Mouse (Mus musculus): ENCODE results near the gene Nedd1. TPM values are rescaled to one million over a fixed set of nuclear protein-coding genes. Genes with fewer than 3 reads are reported as not detected.

Gene Nedd1
- polyA plus RNA-seq (2015; fragmentation: Nextera tagmentation; extraction: Ambion mirVana), result 16.7 and 18.8 TPM in 2 replicates

- Histone ChIP-seq H3K9ac (replicated peaks) (peak within 1 kb of the TSS; percentile 98), H3K27me3 (ENCODE audit: insufficient read depth, low read length) (no peaks in the 10 kb centered on the region), H3K9me3 (ENCODE audit: low read length) (no peaks in the 10 kb centered on the region), H3K36me3 (replicated peaks; ENCODE audit: insufficient read depth, low read length) (peaks cover 15% of the 10 kb centered on the region; the same call in 1 of the 2 replicates), H3K27ac (ENCODE audit: low read depth) (peak within 1 kb of the TSS; percentile 98), H3K4me1 (ENCODE audit: insufficient read depth) (peaks cover 11% of the 10 kb centered on the region; the same call in 1 of the 2 replicates), H3K4me3 (ENCODE audit: low read depth, low read length) (peak within 1 kb of the TSS; percentile 97), H3K4me2 (ENCODE audit: low read depth, low read length) (peak within 1 kb of the TSS; percentile 94)
- whole genome bisulfite sequencing (ENCODE audit: insufficient replicate concordance), result 2% methylated on average over 57 of the region's 57 CpGs
- TF ChIP-seq CTCF (IDR thresholded peaks at IDR 0.05; ENCODE audit: low read depth) (no peak), EP300 (IDR thresholded peaks at IDR 0.05; ENCODE audit: low read depth) (peak; percentile 47; the same call in 1 of the 2 replicates)
- peak; percentile 94 for ATAC-seq
- peak; percentile 98 for DNase-seq
Observed at GRCm38 (mm10) chr10:92721771-92722619, at the start of gene Nedd1. Gene Nedd1, minus strand, starts transcription at chr10:92722420.

- no peaks in the 10 kb centered on the region for H3K36me3 ChIP-seq (replicated peaks; ENCODE audit: insufficient read depth, low read length)
- no peaks in the 10 kb centered on the region for H3K27me3 ChIP-seq (ENCODE audit: insufficient read depth, low read length)
- H3K27ac ChIP-seq (ENCODE audit: low read depth), result no peak overlapping the region
- H3K4me3 ChIP-seq (ENCODE audit: low read depth, low read length), result no peak overlapping the region
- no peaks in the 10 kb centered on the region for H3K4me1 ChIP-seq (ENCODE audit: insufficient read depth)
- no peak overlapping the region for H3K4me2 ChIP-seq (ENCODE audit: low read depth, low read length)
- no peak overlapping the region for H3K9ac ChIP-seq (replicated peaks)
- DNase-seq (no peak), ATAC-seq (no peak)
- 86% methylated on average over 5 of the region's 5 CpGs for WGBS (ENCODE audit: insufficient replicate concordance)
- TF ChIP-seq EP300 (IDR thresholded peaks at IDR 0.05; ENCODE audit: low read depth), result no peak
- TF ChIP-seq CTCF (IDR thresholded peaks at IDR 0.05; ENCODE audit: low read depth), result no peak
- H3K9me3 ChIP-seq (ENCODE audit: low read length), result no peaks in the 10 kb centered on the region
Observed at GRCm38 (mm10) chr10:92754359-92754758, 32.1 kb upstream of the Nedd1 start.

GRCm38 (mm10) chr10:92730339-92730738 is 8.1 kb upstream of the Nedd1 start:
- no peak for ATAC-seq

DNA sequence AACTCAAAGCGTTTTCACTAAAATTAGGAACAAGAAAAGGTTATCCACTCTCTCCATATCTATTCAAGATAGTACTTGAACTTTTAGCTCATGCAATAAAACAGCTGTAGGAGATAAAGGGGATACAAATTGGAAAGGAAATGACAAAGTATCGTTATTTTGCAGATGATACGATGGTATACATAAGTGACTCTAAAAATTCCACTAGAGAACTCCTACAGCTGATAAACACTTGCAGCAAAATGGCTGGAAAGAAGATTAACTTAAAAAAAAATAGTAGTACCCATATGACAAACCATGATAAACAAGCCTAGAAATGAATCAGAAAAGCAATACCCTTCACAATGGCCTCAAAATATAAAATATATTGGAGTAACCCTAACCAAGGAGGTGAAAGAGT is 6.5 kb upstream of the Nedd1 start:
- ATAC-seq, result no peak
- H3K27me3 ChIP-seq (ENCODE audit: insufficient read depth, low read length), result no peaks in the 10 kb centered on the region

More at GRCm38 (mm10) chr10:92730339-92730738, 8.1 kb upstream of the Nedd1 start:
- Histone ChIP-seq H3K9ac (replicated peaks) (no peak overlapping the region), H3K4me1 (ENCODE audit: insufficient read depth) (no peaks in the 10 kb centered on the region), H3K36me3 (replicated peaks; ENCODE audit: insufficient read depth, low read length) (no peaks in the 10 kb centered on the region), H3K4me3 (ENCODE audit: low read depth, low read length) (no peak overlapping the region), H3K4me2 (ENCODE audit: low read depth, low read length) (no peak overlapping the region), H3K27ac (ENCODE audit: low read depth) (no peak overlapping the region), H3K27me3 (ENCODE audit: insufficient read depth, low read length) (no peaks in the 10 kb centered on the region), H3K9me3 (ENCODE audit: low read length) (no peaks in the 10 kb centered on the region)
- DNase-seq, result no peak
- TF ChIP-seq EP300 (IDR thresholded peaks at IDR 0.05; ENCODE audit: low read depth), result no peak
- no peak for TF ChIP-seq CTCF (IDR thresholded peaks at IDR 0.05; ENCODE audit: low read depth)
- 61% methylated on average over 3 of the region's 3 CpGs for WGBS (ENCODE audit: insufficient replicate concordance)

GRCm38 (mm10) chr10:92722620-92722988 is 384 bp upstream of the Nedd1 start:
- H3K9ac ChIP-seq (replicated peaks), result peak overlapping the region; percentile 98; the same call in 1 of the 2 replicates
- H3K4me3 ChIP-seq (ENCODE audit: low read depth, low read length), result peak overlapping the region; percentile 97
- DNase-seq (no peak), ATAC-seq (no peak)
- H3K27ac ChIP-seq (ENCODE audit: low read depth), result peak overlapping the region; percentile 98
- TF ChIP-seq EP300 (IDR thresholded peaks at IDR 0.05; ENCODE audit: low read depth), result no peak
- 0 out of 2 replicates have a peak, but pooled peaks have one; percentile 2 for TF ChIP-seq CTCF (IDR thresholded peaks at IDR 0.05; ENCODE audit: low read depth)
- H3K27me3 ChIP-seq (ENCODE audit: insufficient read depth, low read length), result no peaks in the 10 kb centered on the region
- WGBS (ENCODE audit: insufficient replicate concordance), result 27% methylated on average over 5 of the region's 5 CpGs
- H3K9me3 ChIP-seq (ENCODE audit: low read length), result no peaks in the 10 kb centered on the region
- peaks cover 11% of the 10 kb centered on the region; the same call in 1 of the 2 replicates for H3K4me1 ChIP-seq (ENCODE audit: insufficient read depth)
- peak overlapping the region; percentile 94 for H3K4me2 ChIP-seq (ENCODE audit: low read depth, low read length)
- H3K36me3 ChIP-seq (replicated peaks; ENCODE audit: insufficient read depth, low read length), result peaks cover 12% of the 10 kb centered on the region; the same call in 1 of the 2 replicates

More for the DNA sequence above, 6.5 kb upstream of the Nedd1 start:
- no peak overlapping the region for H3K4me3 ChIP-seq (ENCODE audit: low read depth, low read length)
- H3K4me2 ChIP-seq (ENCODE audit: low read depth, low read length), result no peak overlapping the region
- H3K27ac ChIP-seq (ENCODE audit: low read depth), result no peak overlapping the region
- WGBS (ENCODE audit: insufficient replicate concordance), result 64% methylated on average over 3 of the region's 3 CpGs
- H3K9ac ChIP-seq (replicated peaks), result no peak overlapping the region
- no peaks in the 10 kb centered on the region for H3K36me3 ChIP-seq (replicated peaks; ENCODE audit: insufficient read depth, low read length)
- DNase-seq, result no peak
- TF ChIP-seq EP300 (IDR thresholded peaks at IDR 0.05; ENCODE audit: low read depth), result no peak
- no peak for TF ChIP-seq CTCF (IDR thresholded peaks at IDR 0.05; ENCODE audit: low read depth)
- no peaks in the 10 kb centered on the region for H3K4me1 ChIP-seq (ENCODE audit: insufficient read depth)
- no peaks in the 10 kb centered on the region for H3K9me3 ChIP-seq (ENCODE audit: low read length)

- H3K27me3 ChIP-seq (ENCODE audit: insufficient read depth, low read length), result no peaks in the 10 kb centered on the region
- H3K4me1 ChIP-seq (ENCODE audit: insufficient read depth), result no peaks in the 10 kb centered on the region
- H3K36me3 ChIP-seq (replicated peaks; ENCODE audit: insufficient read depth, low read length), result peaks cover 43% of the 10 kb centered on the region
- ATAC-seq (no peak), DNase-seq (no peak)
- no peak overlapping the region for H3K4me3 ChIP-seq (ENCODE audit: low read depth, low read length)
- H3K9me3 ChIP-seq (ENCODE audit: low read length), result no peaks in the 10 kb centered on the region
- 84% methylated on average over 6 of the region's 6 CpGs for WGBS (ENCODE audit: insufficient replicate concordance)
- no peak overlapping the region for H3K27ac ChIP-seq (ENCODE audit: low read depth)
- no peak overlapping the region for H3K9ac ChIP-seq (replicated peaks)
- no peak overlapping the region for H3K4me2 ChIP-seq (ENCODE audit: low read depth, low read length)
- no peak for TF ChIP-seq EP300 (IDR thresholded peaks at IDR 0.05; ENCODE audit: low read depth)
- TF ChIP-seq CTCF (IDR thresholded peaks at IDR 0.05; ENCODE audit: low read depth), result no peak
Observed at GRCm38 (mm10) chr10:92699032-92699431, 23.2 kb downstream of the Nedd1 start.

Data from liver, postnatal 0 days (tissue).